Mouse (Mus musculus) urinary bladder, adult 18-20 months (tissue): Measurements from ENCODE around the gene Trappc1.
A peak's percentile ranks its signal among the peaks of the same experiment; 100 is the strongest.
"Not testable (repeated sequence)": the region's sequence is repeated elsewhere in the genome, so short reads cannot be mapped to it uniquely, and the experiment has no call there.

Source experiments
- DNase-seq, 2 experiments: peaks; one replicate each; pipeline ENCODE4 v3.0.0; 2022; ENCODE audit warnings: low spot score in 2 of 2, mixed read lengths in 2 of 2

Trappc1 gene

GRCm38 (mm10) chr11:69323667-69324111 is at the start of gene Trappc1, which contains the start of gene Cntrob:
TSS of gene Trappc1 (plus strand) at chr11:69323980.
TSS of gene Cntrob (minus strand) at chr11:69323775.
- DNase-seq: peak; percentile 90 to 99

DNA sequence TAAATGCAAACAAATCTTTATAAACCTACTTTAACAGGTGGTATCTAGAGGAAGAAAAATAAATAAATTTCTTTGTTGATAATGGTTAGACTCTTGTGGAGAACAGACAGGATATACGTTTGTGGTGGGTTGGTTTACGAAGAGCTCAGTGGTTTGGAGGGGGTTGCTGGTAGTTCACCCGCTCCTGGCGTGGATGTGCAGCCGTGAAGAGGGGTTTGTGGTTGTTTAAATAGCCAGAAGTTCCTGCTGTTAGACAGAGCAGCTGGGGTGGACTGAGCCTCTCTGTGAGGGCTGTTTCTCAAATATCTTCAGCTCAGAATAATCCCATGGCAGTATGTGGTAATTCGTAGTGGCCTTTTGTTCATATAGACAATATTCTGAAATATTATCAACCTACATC is 48.1 kb upstream of the Trappc1 start:
- DNase-seq: no peak

DNA sequence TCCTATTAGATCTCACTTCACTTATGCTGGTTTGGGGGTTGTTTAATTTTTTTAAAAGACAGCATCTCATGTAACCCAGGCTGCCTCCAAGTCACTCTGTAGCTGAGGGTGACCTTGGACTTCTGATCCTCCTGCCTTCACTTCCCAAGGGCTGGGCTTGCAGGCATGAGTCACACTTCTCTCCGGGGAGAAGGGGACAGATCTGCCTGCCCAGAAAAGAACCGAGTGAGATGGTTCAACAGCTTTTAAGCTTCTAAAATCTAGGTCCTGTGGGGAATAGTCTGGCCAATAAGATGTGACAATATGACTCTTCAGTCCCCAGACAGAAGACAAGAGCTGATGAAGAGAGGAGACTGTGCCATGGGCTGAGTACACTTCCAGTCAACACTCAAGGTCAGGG is 47.7 kb upstream of the Trappc1 start:
- no peak for DNase-seq

DNA sequence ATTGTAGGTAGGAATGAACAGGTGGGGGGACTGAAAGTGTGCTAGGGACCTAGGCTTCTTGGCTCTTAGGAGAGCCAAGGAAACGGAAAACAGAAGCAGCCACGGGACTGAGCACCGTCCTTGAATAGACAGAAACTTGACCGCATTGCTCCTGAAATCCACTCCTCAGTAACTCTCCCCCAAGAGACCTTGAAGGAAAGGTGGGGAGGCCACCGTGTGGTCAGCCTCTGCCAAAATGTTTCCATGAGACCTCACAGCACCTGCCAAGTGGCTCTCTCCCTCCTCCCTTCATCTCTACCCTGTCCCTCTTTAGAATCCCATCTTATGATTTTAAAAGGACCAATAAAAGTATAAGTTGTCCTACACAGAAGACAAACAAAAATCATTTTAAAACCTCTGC is 46.5 kb upstream of the Trappc1 start:
- no peak for DNase-seq

- DNase-seq: no peak
These were observed 32.7 kb upstream of the Trappc1 start for GRCm38 (mm10) chr11:69291111-69291510.

DNA sequence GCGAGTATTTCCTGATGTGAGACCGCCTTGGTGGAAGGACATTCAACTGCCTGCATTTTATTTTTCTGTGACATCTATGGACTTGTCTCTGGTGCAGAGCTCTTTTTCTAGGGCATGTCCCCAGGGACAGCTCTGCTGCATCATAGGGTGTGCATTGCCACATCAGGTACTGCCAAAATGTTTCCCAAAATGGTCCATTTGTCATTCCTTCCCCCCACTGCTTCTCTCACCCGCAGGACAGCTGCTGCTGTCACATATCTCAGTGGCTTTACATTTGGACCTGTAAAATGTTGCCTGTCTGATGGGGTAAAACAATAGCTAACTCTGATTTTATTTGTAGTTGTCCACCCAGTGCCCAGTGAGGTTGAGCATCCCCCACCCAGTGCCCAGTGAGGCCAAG is 28.5 kb upstream of the Trappc1 start:
- no peak for DNase-seq

DNA sequence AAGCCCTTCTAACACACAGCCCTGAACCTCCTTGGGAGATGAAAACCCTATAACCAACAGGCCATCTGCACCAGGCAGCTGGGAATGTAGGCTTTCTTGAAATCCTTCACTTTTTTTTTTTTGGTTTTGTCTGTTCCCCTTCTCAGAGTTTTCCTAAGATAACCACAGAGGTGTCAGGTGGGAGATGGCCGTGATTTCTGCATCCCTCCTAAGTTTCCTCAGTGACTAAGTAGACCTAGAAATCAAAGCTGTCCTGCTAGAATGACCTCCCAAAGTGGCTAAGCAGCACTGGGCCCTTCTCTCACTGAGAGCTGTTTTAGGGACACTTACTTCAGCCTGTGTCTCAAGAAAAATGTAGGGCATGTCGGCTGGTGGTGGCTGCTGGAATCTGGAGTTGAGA is 26.0 kb upstream of the Trappc1 start:
- DNase-seq: no peak

- DNase-seq: no peak
These were observed 25.5 kb upstream of the Trappc1 start for GRCm38 (mm10) chr11:69298231-69298630.

- no peak for DNase-seq
These were observed 21.0 kb upstream of the Trappc1 start for GRCm38 (mm10) chr11:69302817-69303216.

GRCm38 (mm10) chr11:69305291-69305690 is 18.5 kb upstream of the Trappc1 start:
- DNase-seq: no peak

- DNase-seq: no peak
These were observed 17.7 kb upstream of the Trappc1 start for GRCm38 (mm10) chr11:69306039-69306438.

- DNase-seq: no peak
These were observed 12.5 kb upstream of the Trappc1 start for GRCm38 (mm10) chr11:69311266-69311665.

DNA sequence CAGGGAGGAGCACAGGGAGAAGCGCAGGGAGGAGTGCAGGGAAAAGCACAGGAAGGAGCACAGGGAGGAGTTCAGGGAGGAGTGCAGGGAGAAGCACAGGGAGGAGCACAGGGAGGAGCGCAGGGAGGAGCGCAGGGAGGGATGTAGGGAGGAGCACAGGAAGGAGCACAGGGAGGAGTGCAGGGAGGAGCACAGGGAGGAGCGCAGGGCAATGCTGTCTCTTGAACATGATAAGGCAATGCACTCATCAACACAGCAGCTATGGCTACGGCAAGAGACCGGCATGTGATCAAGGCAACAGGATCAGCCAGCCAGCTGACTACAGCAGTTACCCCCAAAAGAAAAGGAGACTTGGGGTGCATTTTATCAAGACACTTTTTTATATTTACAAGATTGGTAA is 7.4 kb upstream of the Trappc1 start:
- DNase-seq: no peak

DNA sequence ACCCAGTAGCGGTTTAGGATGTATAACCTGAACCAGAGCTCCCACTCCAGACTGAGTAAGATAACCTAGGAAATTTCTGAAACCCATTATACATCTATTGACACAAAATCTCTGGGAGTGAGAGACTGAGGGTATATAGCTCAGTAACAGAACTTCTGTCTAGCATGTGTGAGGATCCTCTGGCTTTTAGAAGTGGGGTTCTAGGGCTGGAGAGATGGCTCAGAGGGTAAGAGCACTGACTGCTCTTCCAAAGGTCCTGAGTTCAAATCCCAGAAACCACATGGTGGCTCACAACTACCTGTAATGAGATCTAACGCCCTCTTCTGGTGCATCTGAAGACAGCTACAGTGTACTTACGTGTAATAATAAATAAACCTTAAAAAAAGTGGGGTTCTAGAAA is 5.8 kb upstream of the Trappc1 start:
- DNase-seq: not testable (repeated sequence)

- no peak for DNase-seq
These were observed 2.2 kb upstream of the Trappc1 start for GRCm38 (mm10) chr11:69321580-69321979.

GRCm38 (mm10) chr11:69322010-69322409 is 1.8 kb upstream of the Trappc1 start:
- DNase-seq: no peak

DNA sequence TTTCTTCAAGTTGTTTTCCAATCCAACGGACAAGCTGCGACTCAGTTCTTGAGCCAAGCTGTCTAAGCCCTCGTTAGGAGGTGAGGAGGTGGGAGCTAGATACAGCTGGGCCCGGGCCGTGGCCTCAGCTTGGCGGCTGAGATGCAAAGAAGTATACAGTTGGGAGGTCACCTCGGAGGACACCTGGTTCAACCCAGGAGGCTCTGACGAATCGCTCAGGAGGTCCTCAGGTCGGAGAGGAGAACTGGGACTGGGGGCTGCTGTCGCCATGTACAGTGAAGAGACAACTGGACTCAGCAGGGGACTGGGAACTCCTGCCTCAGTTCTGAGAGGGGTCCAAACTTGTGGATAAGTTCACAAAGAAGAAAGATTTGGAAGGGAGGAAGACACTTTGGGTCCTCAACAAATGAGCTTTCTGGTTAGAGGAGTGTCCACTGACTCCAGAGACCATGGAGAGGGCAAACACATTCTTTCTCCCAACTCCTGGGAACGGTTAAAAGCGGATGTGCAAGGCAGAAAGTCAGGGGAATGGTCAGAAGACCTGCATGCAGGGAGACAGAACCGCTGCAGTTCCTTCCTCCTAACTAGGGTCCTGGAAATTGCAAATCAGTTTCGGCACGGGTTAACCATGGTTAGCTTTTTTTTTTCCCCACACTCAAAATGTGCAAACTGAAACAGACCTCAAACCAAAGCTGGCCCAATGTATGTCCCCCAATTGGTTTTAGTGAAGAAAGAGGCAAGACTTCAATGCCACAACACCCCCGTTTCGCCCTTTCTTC is 898 bp upstream of the Trappc1 start:
- no peak for DNase-seq

- no peak for DNase-seq
These were observed 969 bp downstream of the Trappc1 start for GRCm38 (mm10) chr11:69324749-69325148.

- peak; percentile 67 to 72 for DNase-seq
These were observed 2.0 kb downstream of the Trappc1 start, which contains the start of gene Kcnab3 for GRCm38 (mm10) chr11:69325628-69326407. TSS of gene Kcnab3 (plus strand) at chr11:69326258.

- DNase-seq: no peak
These were observed 2.8 kb downstream of the Trappc1 start for GRCm38 (mm10) chr11:69326408-69327156.

GRCm38 (mm10) chr11:69327157-69327442 is 3.3 kb downstream of the Trappc1 start:
- DNase-seq: no peak

- DNase-seq: no peak
These were observed 3.9 kb downstream of the Trappc1 start for GRCm38 (mm10) chr11:69327648-69328047.
